Mouse (Mus musculus) layer of hippocampus, adult 18-20 months (tissue): ENCODE results near the gene Efhd1. TPM values are rescaled to one million over a fixed set of nuclear protein-coding genes. Genes with fewer than 3 reads are reported as not detected.

ENCODE experiments used
- DNase-seq, 2 experiments: peaks; one replicate each; pipeline ENCODE4 v3.0.0; 2022; ENCODE audit warnings: low spot score in 2 of 2
- total RNA-seq, 2 experiments: library from RNA; stranded (reverse); gene quantifications; 2 replicates each; pipeline ENCODE4 v1.2.3; 2021

The Efhd1 gene
- total RNA-seq, 2 experiments from 2014 or later: 19.1 to 20.0 TPM

GRCm38 (mm10) chr1:87300360-87301286 lies 36.5 kb downstream of the Efhd1 start:
- DNase-seq: no peak

- DNase-seq: no peak
These were observed 37.8 kb downstream of the Efhd1 start for GRCm38 (mm10) chr1:87301971-87302370.

GRCm38 (mm10) chr1:87308952-87309351 lies 44.8 kb downstream of the Efhd1 start:
- DNase-seq: no peak

- DNase-seq: no peak
These were observed 45.5 kb downstream of the Efhd1 start for GRCm38 (mm10) chr1:87309621-87310020.

GRCm38 (mm10) chr1:87312681-87313080 lies 48.5 kb downstream of the Efhd1 start:
- DNase-seq: no peak

- DNase-seq: no peak
These were observed 49.0 kb downstream of the Efhd1 start for GRCm38 (mm10) chr1:87313116-87313515.

GRCm38 (mm10) chr1:87313843-87314570 lies 49.8 kb downstream of the Efhd1 start:
- no peak for DNase-seq

- DNase-seq: no peak
These were observed 51.3 kb downstream of the Efhd1 start for GRCm38 (mm10) chr1:87315431-87315830.

GRCm38 (mm10) chr1:87315894-87316293 lies 51.7 kb downstream of the Efhd1 start:
- DNase-seq: no peak

- peak; percentile 30 to 58 for DNase-seq
These were observed 52.5 kb downstream of the Efhd1 start for GRCm38 (mm10) chr1:87316672-87317071.

GRCm38 (mm10) chr1:87321071-87321470 lies 56.9 kb downstream of the Efhd1 start:
- DNase-seq: no peak

GRCm38 (mm10) chr1:87322778-87323177 lies 58.6 kb downstream of the Efhd1 start:
- no peak for DNase-seq

GRCm38 (mm10) chr1:87324649-87325048 lies 60.5 kb downstream of the Efhd1 start:
- DNase-seq: no peak

- peak; percentile 94 to 96 for DNase-seq
These were observed 62.6 kb downstream of the Efhd1 start, which contains the start of gene Gigyf2 for GRCm38 (mm10) chr1:87326742-87327163. Gene Gigyf2, plus strand, starts transcription at chr1:87326998.

- peak; percentile 8 to 17 for DNase-seq
These were observed 63.1 kb downstream of the Efhd1 start for GRCm38 (mm10) chr1:87327165-87327861.

GRCm38 (mm10) chr1:87331774-87332173 lies 67.6 kb downstream of the Efhd1 start:
- DNase-seq: no peak

- no peak for DNase-seq
These were observed 86.4 kb downstream of the Efhd1 start for GRCm38 (mm10) chr1:87350576-87350975.

GRCm38 (mm10) chr1:87360276-87360675 lies 96.1 kb downstream of the Efhd1 start:
- DNase-seq: no peak
